Mouse (Mus musculus) liver, embryonic 16.5 days (tissue): ENCODE measurements around the gene Sh3bgr. TPM values are rescaled to one million over a fixed set of nuclear protein-coding genes. Genes with fewer than 3 reads are reported as not detected.

ENCODE experiments used
- ATAC-seq: fragments of 200-750 bp; cut with Nextera tagmentation; 2 replicates; pipeline ENCODE4 v1.8.0; 2017; ENCODE audit warnings: low read depth, mild to moderate bottlenecking, moderate number of reproducible peaks, moderate library complexity
- H3K27ac ChIP-seq: fragments of 300-500 bp; sonication (generic); 2 replicates; pipeline ENCODE4 v1.5.1; 2014; ENCODE audit warnings: mild to moderate bottlenecking, low read length
- H3K27me3 ChIP-seq: fragments of 300-500 bp; sonication (generic); 2 replicates; pipeline ENCODE4 v1.6.1; 2014; ENCODE audit warnings: low read depth, low read length, mixed read lengths; ENCODE audit not compliant: control insufficient read depth, insufficient read depth
- H3K36me3 ChIP-seq: fragments of 300-500 bp; sonication (generic); 2 replicates; pipeline ENCODE4 v1.6.1; 2014; ENCODE audit warnings: mild to moderate bottlenecking; ENCODE audit not compliant: control insufficient read depth, insufficient read depth
- H3K4me1 ChIP-seq: fragments of 300-500 bp; sonication (generic); 2 replicates; pipeline ENCODE4 v1.6.1; 2014; ENCODE audit warnings: low read depth, low read length, mixed read lengths; ENCODE audit not compliant: control insufficient read depth
- H3K4me2 ChIP-seq: fragments of 300-500 bp; sonication (generic); 2 replicates; pipeline ENCODE4 v1.6.1; 2014; ENCODE audit warnings: low read depth, low read length, mixed read lengths
- H3K4me3 ChIP-seq: fragments of 300-500 bp; sonication (generic); 2 replicates; pipeline ENCODE4 v1.5.1; 2014; ENCODE audit warnings: low read depth, mild to moderate bottlenecking, low read length
- H3K9ac ChIP-seq: fragments of 300-500 bp; sonication (generic); 2 replicates; pipeline ENCODE4 v1.6.1; 2014; ENCODE audit warnings: low read depth, low read length
- H3K9me3 ChIP-seq: fragments of 300-500 bp; sonication (generic); replicated peaks from 2 replicates; pipeline ENCODE4 v1.6.1; 2016; ENCODE audit warnings: low read length; ENCODE audit not compliant: control insufficient read depth
- WGBS: fragments of 180-500 bp; shearing (Covaris S2); extraction: QIAGEN DNeasy Blood & Tissue Kit; methylation state at CpG from one replicate; pipeline ENCODE4 v1.1.7; 2014; ENCODE audit not compliant: insufficient replicate concordance; 5-methylcytosine and 5-hydroxymethylcytosine counted together
- polyA plus RNA-seq: library from polyadenylated mRNA; unstranded; fragments of >200 nt; fragmentation: Nextera tagmentation; extraction: Ambion mirVana; gene quantifications from 2 replicates; pipeline ENCODE4 v1.2.1, GENCODE M21; 2015

Sh3bgr gene
- polyA plus RNA-seq, 1 experiment from 2014 or later: 1.3 TPM

DNA sequence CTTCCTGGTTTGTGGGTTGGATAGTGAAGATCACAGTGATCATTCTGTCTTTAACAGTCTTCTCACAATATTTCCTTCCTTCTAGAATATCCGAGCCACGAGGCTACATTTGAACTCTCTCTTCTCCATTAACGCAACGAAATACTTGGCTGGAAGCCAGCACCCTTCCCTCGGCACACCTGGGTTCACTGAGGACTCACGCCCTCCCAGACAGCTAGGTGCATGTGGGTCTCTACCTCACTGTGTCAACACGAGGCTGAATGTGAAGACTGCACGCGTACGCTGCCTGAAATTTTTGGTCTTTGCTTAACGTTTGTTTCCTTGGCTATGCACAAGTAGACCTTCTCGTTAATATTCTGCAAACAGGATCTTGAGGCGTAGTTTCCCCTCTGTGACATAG is 28.2 kb downstream of the Sh3bgr start:
- H3K27me3 ChIP-seq: no peaks in the 10 kb centered on the region
- WGBS: 56% methylated on average over 13 of the region's 13 CpGs

GRCm38 (mm10) chr16:96229044-96229555 is 28.9 kb downstream of the Sh3bgr start:
- WGBS: 53% methylated on average over 8 of the region's 8 CpGs
- H3K9ac ChIP-seq: no peak overlapping the region
- no peak overlapping the region for H3K27ac ChIP-seq
- no peak overlapping the region for H3K4me2 ChIP-seq
- no peaks in the 10 kb centered on the region for H3K27me3 ChIP-seq
- H3K4me3 ChIP-seq: no peak overlapping the region
- no peak for ATAC-seq
- no peaks in the 10 kb centered on the region for H3K9me3 ChIP-seq
- no peaks in the 10 kb centered on the region for H3K36me3 ChIP-seq
- no peaks in the 10 kb centered on the region for H3K4me1 ChIP-seq

More for the DNA sequence above, 28.2 kb downstream of the Sh3bgr start:
- Histone ChIP-seq H3K9ac (no peak overlapping the region), H3K27ac (no peak overlapping the region), H3K4me1 (no peaks in the 10 kb centered on the region), H3K4me3 (no peak overlapping the region), H3K36me3 (no peaks in the 10 kb centered on the region), H3K4me2 (no peak overlapping the region), H3K9me3 (no peaks in the 10 kb centered on the region)
- no peak for ATAC-seq

- WGBS: 29% methylated on average over 11 of the region's 11 CpGs
- H3K36me3 ChIP-seq: no peaks in the 10 kb centered on the region
- H3K4me3 ChIP-seq: no peak overlapping the region
- H3K27me3 ChIP-seq: no peaks in the 10 kb centered on the region
- H3K27ac ChIP-seq: no peak overlapping the region
- H3K4me2 ChIP-seq: no peak overlapping the region
- no peaks in the 10 kb centered on the region for H3K4me1 ChIP-seq
- no peak for ATAC-seq
- no peak overlapping the region for H3K9ac ChIP-seq
- no peaks in the 10 kb centered on the region for H3K9me3 ChIP-seq
Measured at GRCm38 (mm10) chr16:96230411-96230810, 30.2 kb downstream of the Sh3bgr start.

GRCm38 (mm10) chr16:96231251-96231650 is 31.0 kb downstream of the Sh3bgr start:
- Histone ChIP-seq H3K36me3 (no peaks in the 10 kb centered on the region), H3K4me2 (no peak overlapping the region), H3K27ac (no peak overlapping the region), H3K9ac (no peak overlapping the region), H3K27me3 (no peaks in the 10 kb centered on the region), H3K4me3 (no peak overlapping the region), H3K9me3 (no peaks in the 10 kb centered on the region), H3K4me1 (no peaks in the 10 kb centered on the region)
- no peak for ATAC-seq
- WGBS: 77% methylated on average over 4 of the region's 4 CpGs

- no peak overlapping the region for H3K4me2 ChIP-seq
- H3K9me3 ChIP-seq: no peaks in the 10 kb centered on the region
- H3K4me3 ChIP-seq: no peak overlapping the region
- no peak overlapping the region for H3K27ac ChIP-seq
- no peaks in the 10 kb centered on the region for H3K27me3 ChIP-seq
- H3K36me3 ChIP-seq: no peaks in the 10 kb centered on the region
- H3K4me1 ChIP-seq: no peaks in the 10 kb centered on the region
- ATAC-seq: no peak
- 59% methylated on average over 8 of the region's 8 CpGs for WGBS
- H3K9ac ChIP-seq: no peak overlapping the region
Measured at GRCm38 (mm10) chr16:96231974-96232373, 31.7 kb downstream of the Sh3bgr start.

DNA sequence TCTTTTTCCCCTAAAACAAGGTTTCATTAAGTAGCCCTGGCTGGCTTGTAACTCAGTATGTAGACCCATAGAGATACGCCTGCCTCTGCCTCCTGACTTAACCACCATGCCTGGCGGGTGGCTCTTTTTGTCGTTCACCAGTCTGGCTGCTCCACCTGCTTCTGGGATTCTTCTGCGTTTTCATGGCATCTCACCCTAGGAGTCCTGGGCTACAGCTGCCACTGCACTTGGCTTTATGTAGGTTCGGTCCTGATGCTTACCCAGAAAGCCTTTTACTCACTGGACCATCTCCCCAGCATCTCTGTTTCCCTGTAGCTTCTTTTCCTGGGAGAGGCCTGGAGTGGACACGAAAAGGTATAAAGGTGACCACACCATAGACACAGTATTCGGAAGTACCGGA is 33.7 kb downstream of the Sh3bgr start:
- Histone ChIP-seq H3K27me3 (no peaks in the 10 kb centered on the region), H3K4me2 (no peak overlapping the region), H3K36me3 (no peaks in the 10 kb centered on the region), H3K4me1 (no peaks in the 10 kb centered on the region), H3K4me3 (no peak overlapping the region), H3K27ac (no peak overlapping the region), H3K9ac (no peak overlapping the region), H3K9me3 (no peaks in the 10 kb centered on the region)
- WGBS: 69% methylated on average over 8 of the region's 8 CpGs
- no peak for ATAC-seq

DNA sequence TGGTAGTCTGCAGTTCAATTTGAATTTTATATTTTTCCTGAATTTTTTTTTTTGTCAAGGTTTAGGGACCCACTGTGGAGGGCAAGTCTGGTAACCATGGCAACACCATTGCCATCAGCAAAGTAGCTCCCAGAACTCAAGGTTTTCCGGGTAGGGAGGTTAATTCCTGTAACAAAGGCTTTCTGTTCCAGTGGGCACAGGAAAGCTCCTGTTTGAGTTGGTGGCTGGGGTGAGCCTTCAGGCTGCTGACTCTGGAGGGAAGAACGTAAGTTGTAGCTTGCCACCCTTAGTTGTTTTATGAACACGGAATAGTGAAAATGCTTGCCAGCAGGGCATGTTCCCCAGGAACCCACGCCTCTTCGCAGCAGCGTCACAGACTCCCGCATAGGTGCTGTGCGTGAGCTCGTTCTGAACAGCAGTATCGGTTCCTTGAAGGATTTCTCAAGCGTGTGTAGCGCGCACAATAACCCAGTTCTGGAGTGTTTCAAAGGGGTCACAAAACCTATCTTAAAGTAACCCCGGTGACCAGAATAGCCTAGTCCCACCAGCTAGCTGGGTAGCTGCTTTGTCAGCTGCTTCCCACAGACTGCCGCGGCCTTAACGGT is 35.2 kb downstream of the Sh3bgr start, which contains the start of gene B3galt5:
Gene B3galt5, plus strand, starts transcription at position 436 of the 605 bp plus-strand sequence.
- no peak within 1 kb of the TSS for H3K4me2 ChIP-seq
- H3K4me1 ChIP-seq: no peaks in the 10 kb centered on the region
- WGBS: 80% methylated on average over 17 of the region's 17 CpGs
- H3K27me3 ChIP-seq: no peaks in the 10 kb centered on the region
- no peaks in the 10 kb centered on the region for H3K9me3 ChIP-seq
- ATAC-seq: no peak
- no peak within 1 kb of the TSS for H3K4me3 ChIP-seq
- no peaks in the 10 kb centered on the region for H3K36me3 ChIP-seq
- no peak within 1 kb of the TSS for H3K9ac ChIP-seq
- H3K27ac ChIP-seq: no peak within 1 kb of the TSS

DNA sequence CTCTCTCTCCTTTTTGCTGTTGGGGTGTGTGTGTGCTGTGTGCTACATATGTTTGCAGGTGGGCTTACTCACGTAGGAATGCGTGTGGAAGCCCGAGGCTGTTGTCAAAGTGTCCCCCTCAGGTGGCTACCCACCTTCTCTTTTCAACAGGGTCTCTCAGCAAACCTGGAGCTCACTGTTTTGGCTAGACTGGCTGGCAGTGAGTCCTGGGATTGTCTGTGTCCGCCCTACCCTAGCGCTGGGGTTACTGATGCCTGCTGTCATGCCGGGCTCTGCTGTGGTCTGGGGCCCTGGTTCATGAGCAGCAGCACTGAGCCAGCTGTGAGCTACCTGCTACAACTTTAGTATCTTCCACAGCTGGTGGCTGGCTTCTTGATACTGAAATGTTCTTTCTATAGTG is 44.2 kb downstream of the Sh3bgr start:
- no peak overlapping the region for H3K27ac ChIP-seq
- ATAC-seq: no peak
- 76% methylated on average over 6 of the region's 6 CpGs for WGBS
- H3K4me2 ChIP-seq: no peak overlapping the region
- no peaks in the 10 kb centered on the region; the same call in 1 of the 2 replicates for H3K9me3 ChIP-seq
- no peaks in the 10 kb centered on the region for H3K4me1 ChIP-seq
- H3K36me3 ChIP-seq: no peaks in the 10 kb centered on the region
- no peak overlapping the region for H3K9ac ChIP-seq
- H3K4me3 ChIP-seq: no peak overlapping the region
- H3K27me3 ChIP-seq: no peaks in the 10 kb centered on the region

DNA sequence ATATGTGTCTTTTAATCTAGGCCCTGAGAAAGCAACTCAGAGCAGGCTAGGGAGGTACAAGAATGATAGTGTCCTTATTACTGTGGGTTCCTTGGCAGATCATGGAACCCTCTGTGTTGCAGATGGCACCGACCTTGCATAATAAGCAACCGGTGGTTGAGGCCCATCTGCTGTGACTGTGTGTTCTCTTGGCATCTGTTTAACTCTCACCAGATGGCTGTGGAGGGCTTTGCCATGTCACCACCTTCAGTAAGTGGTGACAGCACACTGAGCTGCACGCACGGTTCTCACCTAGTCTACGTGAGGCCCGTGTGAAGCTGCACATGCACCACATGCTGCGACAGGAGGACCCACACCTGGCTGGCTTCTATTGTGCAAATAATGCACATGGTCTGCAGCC is 49.4 kb downstream of the Sh3bgr start:
- no peaks in the 10 kb centered on the region; the same call in 1 of the 2 replicates for H3K9me3 ChIP-seq
- H3K9ac ChIP-seq: no peak overlapping the region
- H3K27ac ChIP-seq: no peak overlapping the region
- H3K36me3 ChIP-seq: no peaks in the 10 kb centered on the region
- 76% methylated on average over 7 of the region's 7 CpGs for WGBS
- H3K4me2 ChIP-seq: no peak overlapping the region
- no peak for ATAC-seq
- no peak overlapping the region for H3K4me3 ChIP-seq
- H3K4me1 ChIP-seq: no peaks in the 10 kb centered on the region
- no peaks in the 10 kb centered on the region for H3K27me3 ChIP-seq
